Mouse (Mus musculus): ENCODE measurements at regions not wholly inside any gene's neighbourhood (a gene's known extent, or its start where the extent isn't known, plus 50 kb on each side); places are given as distances from the start of the nearest gene placed in this dataset.

DNA sequence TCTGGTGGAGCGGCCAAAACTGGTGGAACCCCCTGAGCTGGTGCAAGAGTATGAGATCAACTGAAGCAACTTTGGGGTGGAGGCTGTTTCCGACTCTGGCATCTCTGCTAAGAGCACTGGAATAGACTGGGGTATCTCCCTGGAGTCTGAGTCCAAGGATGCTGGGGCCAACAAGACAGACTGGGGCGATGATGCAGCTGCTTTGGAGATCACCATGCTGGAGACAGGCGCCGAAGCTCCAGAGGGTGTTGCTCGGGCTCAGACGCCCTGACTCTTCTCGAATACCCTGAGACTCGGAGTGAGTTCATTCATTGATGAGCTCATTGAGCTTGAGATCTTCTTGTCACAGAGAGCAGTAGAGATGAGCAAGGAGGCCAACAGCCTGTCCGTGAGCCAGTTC lies 194.6 kb upstream of the Hsf2 start:
- TF ChIP-seq POLR2A (IDR thresholded peaks at IDR 0.05; ENCODE audit: insufficient read depth, low read depth, low read length), result no peak
- no peak for TF ChIP-seq CTCF (IDR thresholded peaks at IDR 0.05)
